Mouse (Mus musculus): ENCODE data around the gene Ccdc82.

DNA sequence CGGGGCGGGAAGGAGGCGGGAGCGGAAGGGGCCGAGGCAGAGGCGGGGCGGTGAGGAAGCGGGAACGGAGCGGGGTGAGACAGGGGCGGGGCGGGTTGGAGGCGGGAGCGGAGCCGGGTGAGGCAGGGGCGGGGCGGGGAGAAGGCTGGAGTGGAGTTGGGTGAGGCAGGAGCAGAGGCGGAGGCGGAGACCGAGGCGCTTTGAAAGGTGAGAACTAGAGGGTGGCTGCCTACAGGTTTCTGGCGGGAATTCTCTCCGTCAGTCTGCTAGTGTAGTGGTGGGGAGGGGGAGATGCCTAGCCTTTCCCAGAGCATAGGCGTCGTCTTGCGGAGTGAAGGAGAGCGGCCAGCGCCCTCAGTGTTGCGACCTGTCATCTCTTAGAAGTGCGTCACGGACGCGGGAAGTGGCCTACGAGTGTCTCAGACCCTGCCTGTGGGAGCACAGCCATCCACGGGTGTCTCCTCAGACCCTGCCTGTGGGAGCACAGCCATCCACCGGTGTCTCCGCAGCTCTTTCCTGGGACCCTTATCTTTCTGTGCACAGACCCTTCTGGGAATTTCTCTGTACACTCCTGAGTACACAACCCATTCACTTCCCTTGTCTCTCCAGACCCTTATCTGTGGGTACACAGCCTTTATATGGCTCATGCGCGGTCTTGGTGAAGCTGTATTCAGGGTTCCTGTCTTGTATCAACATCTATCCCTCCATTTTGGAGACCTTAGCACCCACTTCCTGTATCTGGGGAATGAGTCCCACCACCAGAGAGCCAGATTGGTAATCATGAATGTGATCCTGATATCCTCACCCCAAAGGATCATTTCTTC is at the start of gene Ccdc82:
- 0 out of 3 replicates have a peak, but pooled peaks have one; percentile 13 for TF ChIP-seq GATA1 (IDR thresholded peaks at IDR 0.05; ENCODE audit: borderline replicate concordance, low read length)
- no peak for TF ChIP-seq FLI1 (IDR thresholded peaks at IDR 0.05; ENCODE audit: low read length)

Data from megakaryocyte, embryonic 14.5 days (primary cell).